Mouse (Mus musculus) bone marrow macrophage, adult 2 months (primary cell): ENCODE results near the gene Slc2a3.

Experiments used
- CTCF ChIP-seq: IDR thresholded peaks from 2 replicates; pipeline ENCODE4 v1.5.1; 2012; ENCODE audit warnings: low read depth, mild to moderate bottlenecking, low read length, moderate library complexity
- POLR2A ChIP-seq: IDR thresholded peaks from 2 replicates; pipeline ENCODE4 v1.6.1; 2012; ENCODE audit warnings: mild to moderate bottlenecking, low read depth, low read length, borderline replicate concordance

GRCm38 (mm10) chr6:122836974-122837373, 35.5 kb upstream of the Slc2a3 start:
- no peak for TF ChIP-seq CTCF
- TF ChIP-seq POLR2A: no peak
